Comparison of ENCODE assay signal across 8 mouse cellular contexts in the genomic region with DNA sequence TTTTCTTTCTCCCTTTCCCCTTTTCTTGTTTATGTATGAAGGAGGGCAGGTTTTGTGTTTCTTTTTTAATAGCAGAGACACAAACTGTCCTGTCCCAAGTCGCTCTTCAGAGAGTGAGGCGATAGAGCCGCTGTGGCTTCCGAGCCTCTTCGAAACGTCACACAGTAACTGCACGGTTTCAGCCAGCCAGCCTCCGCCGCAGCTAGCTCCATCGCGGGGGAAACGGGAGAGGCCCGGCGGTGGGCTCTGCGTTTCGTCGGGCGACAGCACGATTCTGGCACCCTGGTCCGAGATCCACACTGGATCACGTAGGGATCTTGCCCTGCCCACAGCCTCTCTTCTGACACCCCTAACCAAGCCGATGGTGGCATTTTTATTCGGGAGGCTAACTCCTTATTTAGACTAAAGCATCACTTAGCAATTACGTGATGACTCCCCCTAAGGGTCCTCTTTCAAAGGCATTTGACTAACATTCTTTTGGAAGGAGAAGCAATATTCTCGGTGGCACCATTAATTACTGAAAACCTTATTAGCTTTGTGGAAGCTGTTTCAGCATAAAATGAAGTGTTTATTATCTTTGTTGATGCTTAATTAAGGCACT. TPM values are rescaled to one million over a fixed set of nuclear protein-coding genes. Genes with fewer than 3 reads are reported as not detected.
A peak's percentile ranks its signal among the peaks of the same experiment; 100 is the strongest.
DNase-seq lines count a peak whose midpoint lies in the region; ATAC-seq and TF ChIP-seq lines count a peak whose summit lies in the region.

No protein-coding gene starts in this region.

- WGBS in cerebellum, adult 2 months = under 1% methylated on average over 25 of the region's 25 CpGs
- 0% methylated on average over 25 of the region's 25 CpGs for WGBS in limb, embryonic 11.5 days

- peak overlapping the region; percentile 78 for H3K4me2 ChIP-seq in limb, embryonic 11.5 days (ENCODE audit: low read depth, severe bottlenecking)

- ATAC-seq in inflammation-experienced regulatory T-cells, adult 6 months = peak; percentile 18
- 0 out of 2 replicates have a peak, but pooled peaks have one; percentile 8 for ATAC-seq in limb, embryonic 11.5 days (ENCODE audit: insufficient number of reproducible peaks, low FRiP score, low TSS enrichment, low read depth)
- peak; percentile 36; the same call in 1 of the 2 replicates for ATAC-seq in megakaryocyte-erythroid progenitor cell, adult 5-6 weeks (replicated peaks; ENCODE audit: low FRiP score, low TSS enrichment, poor library complexity, severe bottlenecking)

- TF ChIP-seq POLR2A in cerebellum, adult 2 months (IDR thresholded peaks at IDR 0.05; ENCODE audit: borderline replicate concordance, insufficient read depth, low read length) = no peak

- no peak for TF ChIP-seq CTCF in cerebellum, adult 2 months (IDR thresholded peaks at IDR 0.05; ENCODE audit: borderline replicate concordance, insufficient read depth, low read depth, low read length)

- DNase-seq in ZHBTc4 (ENCODE audit: low read depth, low spot score) = peak; percentile 55
- peak; percentile 60 to 67 for DNase-seq in cerebellum, adult 2 months
- peak; percentile 34 for DNase-seq in forelimb bud, embryonic 11.5 days (ENCODE audit: low read depth, low spot score)
- DNase-seq in limb, embryonic 11.5 days (ENCODE audit: low spot score) = peak; percentile 71
- peak; percentile 58 for DNase-seq in right cerebral cortex, postnatal 4 days
- DNase-seq in natural killer cell, adult 2 months (ENCODE audit: low spot score in 2 of 2) = no peak

- peak overlapping the region; percentile 77 for H3K9ac ChIP-seq in limb, embryonic 11.5 days (ENCODE audit: low read length)

- H3K27ac ChIP-seq in cerebellum, adult 2 months (ENCODE audit: insufficient read depth, low read length) = peak overlapping the region; percentile 59
- H3K27ac ChIP-seq in limb, embryonic 11.5 days (replicated peaks; ENCODE audit: low read depth, low read length) = no peak overlapping the region; the same call in 1 of the 2 replicates

- no peaks in the 10 kb centered on the region for H3K36me3 ChIP-seq in limb, embryonic 11.5 days (ENCODE audit: control insufficient read depth, insufficient read depth, low read length)

- no peaks in the 10 kb centered on the region for H3K27me3 ChIP-seq in cerebellum, adult 2 months (ENCODE audit: control insufficient read depth, insufficient read depth, low read length)
- no peaks in the 10 kb centered on the region for H3K27me3 ChIP-seq in limb, embryonic 11.5 days (ENCODE audit: control insufficient read depth, insufficient read depth, low read length)

- peak overlapping the region; percentile 91 for H3K4me3 ChIP-seq in cerebellum, adult 2 months (replicated peaks; ENCODE audit: insufficient read depth, low read depth, low read length)
- peak overlapping the region; percentile 76 for H3K4me3 ChIP-seq in limb, embryonic 11.5 days (ENCODE audit: low read depth, low read length)

- H3K4me1 ChIP-seq in cerebellum, adult 2 months (ENCODE audit: control insufficient read depth, insufficient read depth, low read length) = no peaks in the 10 kb centered on the region; the same call in 1 of the 2 replicates
- H3K4me1 ChIP-seq in limb, embryonic 11.5 days (ENCODE audit: control insufficient read depth, insufficient read depth, low read length) = peaks cover 4% of the 10 kb centered on the region

- no peaks in the 10 kb centered on the region for H3K9me3 ChIP-seq in limb, embryonic 11.5 days (ENCODE audit: control insufficient read depth, low read length)

RNA-seq across cellular contexts. Expression of a gene that starts 0.6 kb away (rescaled TPM):
- 11.4 and 11.6 TPM in 2 replicates for polyA plus RNA-seq in cerebellum, adult 2 months (2012; rRNA removed)
- 10 to 100 TPM; 54.8 to 62.4 (median 55.9) TPM for polyA plus RNA-seq in inflammation-experienced regulatory T-cells, adult 6 months (2017; shearing (Covaris generic))
- polyA plus RNA-seq in limb, embryonic 11.5 days (2014; fragmentation: Nextera tagmentation; extraction: Ambion mirVana) = 29.5 and 31.1 TPM in 2 replicates
- total RNA-seq in megakaryocyte-erythroid progenitor cell, adult 5-6 weeks (2014; fragmentation: Nextera tagmentation) = 6.9 and 11.3 TPM in 2 replicates
- 8.4 and 13.1 TPM in 2 replicates for total RNA-seq in megakaryocyte-erythroid progenitor cell, adult 5-6 weeks (2017)

RNA-seq across cellular contexts. Expression of a gene that starts 59.6 kb away (rescaled TPM):
- polyA plus RNA-seq in cerebellum, adult 2 months (2012; rRNA removed) = 25.6 and 28.9 TPM in 2 replicates
- 10 to 100 TPM; 56.3 to 59.1 (median 57.3) TPM for polyA plus RNA-seq in inflammation-experienced regulatory T-cells, adult 6 months (2017; shearing (Covaris generic))
- 63.2 and 64.0 TPM in 2 replicates for polyA plus RNA-seq in limb, embryonic 11.5 days (2014; fragmentation: Nextera tagmentation; extraction: Ambion mirVana)
- total RNA-seq in megakaryocyte-erythroid progenitor cell, adult 5-6 weeks (2014; fragmentation: Nextera tagmentation) = 45.2 and 49.5 TPM in 2 replicates
- total RNA-seq in megakaryocyte-erythroid progenitor cell, adult 5-6 weeks (2017) = 45.4 and 52.7 TPM in 2 replicates

RNA-seq across cellular contexts. Expression of a gene that starts 59.8 kb away (rescaled TPM):
- 3.5 and 4.0 TPM in 2 replicates for polyA plus RNA-seq in cerebellum, adult 2 months (2012; rRNA removed)
- 1 to 10 TPM; 4.8 to 8.2 (median 5.6) TPM for polyA plus RNA-seq in inflammation-experienced regulatory T-cells, adult 6 months (2017; shearing (Covaris generic))
- polyA plus RNA-seq in limb, embryonic 11.5 days (2014; fragmentation: Nextera tagmentation; extraction: Ambion mirVana) = 10.7 and 15.2 TPM in 2 replicates
- 17.5 and 20.8 TPM in 2 replicates for total RNA-seq in megakaryocyte-erythroid progenitor cell, adult 5-6 weeks (2014; fragmentation: Nextera tagmentation)
- 13.7 and 20.5 TPM in 2 replicates for total RNA-seq in megakaryocyte-erythroid progenitor cell, adult 5-6 weeks (2017)

Comparison
In these comparisons a context has a peak if more than half of its experiments do, and no peak if none do; other contexts are left out.
1. DNase-seq: peak in ZHBTc4 (single experiment), cerebellum, adult 2 months (2 of 2), forelimb bud, embryonic 11.5 days (single experiment), limb, embryonic 11.5 days (single experiment) and right cerebral cortex, postnatal 4 days (single experiment); none in natural killer cell, adult 2 months (0 of 2).
2. Peak in every context shown above with its lines, with median percentiles within 50 percentile points of each other: ATAC-seq.